Mouse (Mus musculus): Measurements from ENCODE around the gene Creg2.
"Not testable (repeated sequence)": the region's sequence is repeated elsewhere in the genome, so short reads cannot be mapped to it uniquely, and the experiment has no call there.

Gene Creg2

DNA sequence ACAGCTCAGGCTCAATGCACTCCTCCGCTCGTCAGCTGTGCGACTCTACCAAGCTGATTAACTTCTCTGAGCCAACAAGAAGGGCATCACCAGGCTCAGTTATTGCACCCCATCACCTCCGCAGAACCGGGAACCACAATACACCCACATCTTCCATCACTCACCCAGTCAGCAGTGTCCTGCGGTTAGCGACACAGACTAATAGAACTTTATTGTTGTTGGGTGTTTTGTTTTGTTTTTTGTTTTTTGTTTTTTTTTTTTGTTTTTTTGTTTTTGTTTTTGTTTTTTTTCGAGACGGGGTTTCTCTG, at the start of gene Creg2:
Gene Creg2, minus strand, starts transcription at position 234 of the 308 bp plus-strand sequence.
- no peak for DNase-seq

GRCm38 (mm10) chr1:39700599-39701273, 49.5 kb upstream of the Creg2 start:
- DNase-seq: no peak

DNA sequence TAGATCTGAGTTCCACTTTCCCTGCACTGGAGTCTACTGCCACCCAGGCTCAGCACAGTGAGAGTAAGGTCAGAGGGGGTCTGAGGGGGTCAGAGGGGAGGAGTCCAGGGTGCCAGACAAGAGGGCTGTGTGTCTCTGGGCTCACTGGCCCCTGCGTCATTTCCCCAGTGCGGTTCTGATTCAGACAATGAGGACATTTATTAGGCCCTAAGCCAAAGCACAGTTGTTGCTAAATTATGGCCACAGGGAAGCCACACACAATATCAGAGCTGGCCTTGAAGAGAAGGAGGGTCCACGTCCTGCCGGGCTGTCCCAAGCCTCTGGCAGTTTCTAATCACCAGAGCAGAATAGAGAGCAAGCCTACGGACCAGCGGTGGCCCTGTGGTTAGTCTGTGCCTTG, 47.2 kb upstream of the Creg2 start:
- no peak for DNase-seq

- no peak for DNase-seq
Measured at GRCm38 (mm10) chr1:39695198-39695597, 43.9 kb upstream of the Creg2 start.

DNA sequence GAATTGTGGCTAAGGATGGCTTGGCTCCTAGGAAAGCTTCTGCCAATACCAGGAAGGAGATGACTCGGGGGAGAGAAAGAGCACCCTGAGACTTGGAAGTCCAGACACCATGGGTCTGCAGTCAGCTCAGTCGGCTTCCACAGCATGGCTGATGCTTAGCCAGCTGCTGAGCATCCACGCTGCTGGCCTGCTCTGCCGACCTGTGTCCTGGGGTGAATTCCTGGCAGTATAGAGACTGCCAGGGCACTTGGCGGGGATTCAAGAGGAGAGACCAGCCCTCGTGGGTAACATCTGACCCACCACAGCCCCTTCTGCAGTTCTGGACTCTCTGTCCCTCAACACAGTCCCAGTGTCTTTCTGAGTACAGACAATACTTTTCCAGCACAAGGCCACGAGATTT, 43.5 kb upstream of the Creg2 start:
- DNase-seq: no peak

GRCm38 (mm10) chr1:39691974-39692373, 40.7 kb upstream of the Creg2 start:
- no peak for DNase-seq

DNA sequence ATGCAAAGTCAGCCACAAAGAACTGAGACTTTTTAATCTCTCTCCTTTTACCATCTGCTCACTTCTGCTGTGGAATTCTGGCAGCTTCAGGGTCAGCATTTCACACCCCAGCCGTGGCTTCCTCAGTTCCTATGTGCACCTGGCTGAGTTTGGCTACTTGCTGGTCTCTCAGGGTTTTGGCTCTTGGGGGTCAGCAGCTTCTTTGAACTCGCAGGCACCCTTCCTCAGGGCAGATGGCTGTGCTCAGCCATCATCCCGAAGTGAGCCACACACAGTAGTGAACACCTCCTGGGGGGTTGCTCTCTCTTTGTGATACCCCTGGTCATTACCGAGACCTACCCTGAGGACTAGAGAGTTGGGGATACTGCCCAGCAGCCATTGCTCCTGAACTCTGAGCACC, 39.8 kb upstream of the Creg2 start:
- no peak for DNase-seq

DNA sequence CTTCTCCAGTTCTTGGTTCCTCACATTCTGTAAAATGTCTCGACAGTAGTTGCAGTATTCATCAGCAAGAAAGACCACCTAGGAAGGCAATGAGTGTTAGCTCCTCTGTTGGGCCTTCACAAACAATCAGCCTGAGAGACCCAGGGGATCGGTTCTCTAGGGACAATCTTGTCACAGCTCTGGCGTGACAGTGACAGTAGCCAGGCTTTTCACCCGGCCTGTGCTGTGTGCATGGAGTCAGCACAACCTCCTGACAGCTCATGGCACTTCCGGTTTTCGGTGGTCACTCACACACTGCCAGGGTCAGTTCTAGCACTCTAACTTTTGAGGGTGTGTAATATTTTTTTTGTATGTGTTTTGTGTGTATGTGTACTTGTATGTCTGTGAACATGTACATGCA, 37.3 kb upstream of the Creg2 start:
- DNase-seq: no peak

GRCm38 (mm10) chr1:39687279-39687678, 36.0 kb upstream of the Creg2 start:
- DNase-seq: no peak

GRCm38 (mm10) chr1:39685841-39686240, 34.6 kb upstream of the Creg2 start:
- peak; percentile 69 for DNase-seq

- no peak for DNase-seq
Measured at GRCm38 (mm10) chr1:39681638-39682037, 30.4 kb upstream of the Creg2 start.

DNA sequence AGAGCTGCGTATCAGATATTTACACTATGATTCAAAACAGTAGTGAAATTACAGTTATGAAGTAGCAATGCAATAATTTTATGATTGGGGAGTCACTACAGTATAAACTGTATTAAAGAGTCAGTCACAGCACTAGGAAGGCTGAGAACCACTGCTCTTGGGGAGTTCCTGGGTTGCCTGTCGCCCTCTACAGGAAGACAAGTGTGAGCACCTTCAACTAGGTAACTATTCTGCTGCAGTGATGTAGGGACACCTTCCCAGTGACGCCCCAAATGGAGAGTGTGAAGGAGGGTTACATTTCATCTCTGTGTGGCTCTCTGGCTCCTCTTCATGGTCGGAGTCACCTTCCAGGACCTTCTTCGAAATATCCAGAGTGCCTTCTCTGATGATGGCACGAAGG, 29.3 kb upstream of the Creg2 start:
- no peak for DNase-seq

- DNase-seq: no peak
Measured at GRCm38 (mm10) chr1:39678883-39679282, 27.6 kb upstream of the Creg2 start.

- no peak for DNase-seq
Measured at GRCm38 (mm10) chr1:39676221-39676876, 25.1 kb upstream of the Creg2 start.

DNA sequence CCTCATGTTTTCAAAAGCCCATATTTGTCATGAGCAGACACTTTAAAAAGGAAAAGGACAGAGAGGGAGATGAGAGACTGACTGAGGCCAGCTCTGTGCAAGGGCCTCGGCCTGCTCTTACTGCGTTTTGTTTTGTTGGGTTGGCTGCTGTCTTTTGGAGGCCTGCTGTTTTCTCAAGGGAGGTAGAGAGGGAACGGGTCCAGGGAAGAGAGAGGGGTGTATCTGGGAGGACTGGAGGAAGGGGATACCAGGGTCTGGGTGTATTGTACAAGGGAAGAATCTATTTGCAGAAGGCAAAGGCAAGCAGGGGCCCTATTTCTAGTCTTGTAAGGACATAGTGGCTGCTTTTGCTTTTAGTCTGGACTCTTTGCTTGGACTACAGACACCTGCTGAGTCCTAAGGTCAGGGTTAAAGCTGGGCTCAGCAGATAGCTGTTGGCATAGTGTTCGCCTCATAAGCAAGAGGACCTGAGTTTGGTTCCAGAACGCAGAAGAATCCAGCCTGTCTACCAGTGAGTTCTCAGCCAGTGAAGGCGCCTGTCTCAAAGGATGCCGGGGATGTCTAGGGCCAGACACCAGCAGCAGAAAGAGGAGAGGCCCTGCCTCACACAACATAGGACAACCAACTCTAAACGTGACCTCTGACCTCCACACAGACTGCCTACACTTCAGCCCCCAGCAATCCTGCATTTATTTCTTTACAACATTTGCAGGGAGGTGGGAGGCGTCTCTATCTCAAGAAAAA, 21.3 kb upstream of the Creg2 start:
- no peak for DNase-seq

- DNase-seq: no peak
Measured at GRCm38 (mm10) chr1:39670211-39670935, 19.1 kb upstream of the Creg2 start.

- no peak for DNase-seq
Measured at GRCm38 (mm10) chr1:39666751-39667252, 15.5 kb upstream of the Creg2 start.

- DNase-seq: no peak
Measured at GRCm38 (mm10) chr1:39664039-39664625, 12.9 kb upstream of the Creg2 start.

GRCm38 (mm10) chr1:39663050-39663449, 11.8 kb upstream of the Creg2 start:
- DNase-seq: no peak

GRCm38 (mm10) chr1:39656976-39657529, 5.8 kb upstream of the Creg2 start:
- no peak for DNase-seq

- DNase-seq: not testable (repeated sequence)
Measured at GRCm38 (mm10) chr1:39654901-39655300, 3.6 kb upstream of the Creg2 start.

DNA sequence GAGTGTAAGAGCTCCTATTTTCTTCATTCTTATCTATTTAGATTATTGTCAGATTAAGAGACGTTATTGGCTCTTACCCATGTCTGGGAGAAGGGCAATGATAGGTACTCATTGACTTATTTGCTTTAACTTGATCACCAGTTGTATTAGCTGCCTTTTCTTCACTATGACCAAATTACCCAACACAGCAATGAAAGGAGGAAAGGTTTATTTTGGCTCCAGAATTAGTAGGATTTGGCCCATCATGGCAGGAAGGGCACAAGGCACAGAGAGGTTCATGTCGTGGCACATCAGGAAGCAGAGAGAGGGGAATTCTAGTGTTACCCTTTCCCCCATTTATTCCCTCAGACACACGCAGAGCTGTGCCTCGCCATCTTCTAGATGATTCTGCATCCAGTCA, 1.8 kb upstream of the Creg2 start:
- DNase-seq: no peak

Data from liver (tissue).